Mouse (Mus musculus) neural tube, embryonic 12.5 days (tissue): ENCODE measurements around the gene Plscr1. TPM values are rescaled to one million over a fixed set of nuclear protein-coding genes. Genes with fewer than 3 reads are reported as not detected.

Source experiments
- ATAC-seq: fragments of 200-750 bp; cut with Nextera tagmentation; 2 replicates; pipeline ENCODE4 v1.8.0; 2017; ENCODE audit warnings: low read depth, mild to moderate bottlenecking, moderate TSS enrichment, moderate library complexity; ENCODE audit not compliant: low FRiP score
- H3K27ac ChIP-seq: fragments of 300-500 bp; sonication (generic); 2 replicates; pipeline ENCODE4 v1.5.1; 2016
- H3K27me3 ChIP-seq: fragments of 300-500 bp; sonication (generic); replicated peaks from 2 replicates; pipeline ENCODE4 v1.6.1; 2016; ENCODE audit warnings: mild to moderate bottlenecking
- H3K36me3 ChIP-seq: fragments of 300-500 bp; sonication (generic); 2 replicates; pipeline ENCODE4 v1.6.1; 2016; ENCODE audit warnings: mild to moderate bottlenecking
- H3K4me1 ChIP-seq: fragments of 300-500 bp; sonication (generic); 2 replicates; pipeline ENCODE4 v1.6.1; 2016
- H3K4me2 ChIP-seq: fragments of 300-500 bp; sonication (generic); replicated peaks from 2 replicates; pipeline ENCODE4 v1.6.1; 2016; ENCODE audit warnings: mild to moderate bottlenecking
- H3K4me3 ChIP-seq: fragments of 300-500 bp; sonication (generic); 2 replicates; pipeline ENCODE4 v1.5.1; 2016
- H3K9ac ChIP-seq: fragments of 300-500 bp; sonication (generic); 2 replicates; pipeline ENCODE4 v1.6.1; 2016; ENCODE audit warnings: mild to moderate bottlenecking
- H3K9me3 ChIP-seq: fragments of 300-500 bp; sonication (generic); 2 replicates; pipeline ENCODE4 v1.6.1; 2016; ENCODE audit warnings: mild to moderate bottlenecking
- WGBS: fragments of 180-500 bp; shearing (Covaris S2); methylation state at CpG from one replicate; pipeline ENCODE4 v1.1.7; 2016; 5-methylcytosine and 5-hydroxymethylcytosine counted together
- polyA plus RNA-seq: library from polyadenylated mRNA; unstranded; fragments of >200 nt; fragmentation: Nextera tagmentation; extraction: Ambion mirVana; gene quantifications from 2 replicates; pipeline ENCODE4 v1.2.1, GENCODE M21; 2016

The Plscr1 gene
- 18.2 and 20.8 TPM in 2 replicates for polyA plus RNA-seq

DNA sequence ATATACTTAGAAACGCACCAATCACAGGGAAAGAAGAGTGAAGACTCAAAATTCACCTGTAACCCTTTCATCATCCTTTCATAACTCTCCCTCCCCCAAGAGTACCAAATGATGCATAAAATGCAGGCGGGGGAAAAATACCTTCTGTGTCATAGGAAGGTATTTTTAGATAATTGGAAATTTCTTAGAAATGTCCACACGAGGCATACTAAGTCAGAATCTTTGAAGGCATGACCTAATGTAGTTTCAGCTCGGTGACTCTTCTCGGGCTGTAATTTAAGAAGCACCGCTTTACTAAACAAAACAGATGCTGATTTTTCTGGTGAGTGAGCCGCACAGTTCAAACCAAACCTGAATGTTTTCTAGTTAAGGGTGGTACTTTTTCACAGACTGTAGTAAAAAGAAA is at the start of gene Plscr1:
TSS of gene Plscr1 (plus strand) at position 304 of the 406 bp plus-strand sequence.
- WGBS = 38% methylated on average over 7 of the region's 7 CpGs
- Histone ChIP-seq H3K4me1 (no peaks in the 10 kb centered on the region), H3K36me3 (no peaks in the 10 kb centered on the region), H3K27ac (no peak within 1 kb of the TSS), H3K9ac (peak within 1 kb of the TSS; percentile 66), H3K27me3 (no peaks in the 10 kb centered on the region), H3K4me3 (peak within 1 kb of the TSS; percentile 61), H3K4me2 (peak within 1 kb of the TSS; percentile 67), H3K9me3 (no peaks in the 10 kb centered on the region)
- no peak for ATAC-seq

DNA sequence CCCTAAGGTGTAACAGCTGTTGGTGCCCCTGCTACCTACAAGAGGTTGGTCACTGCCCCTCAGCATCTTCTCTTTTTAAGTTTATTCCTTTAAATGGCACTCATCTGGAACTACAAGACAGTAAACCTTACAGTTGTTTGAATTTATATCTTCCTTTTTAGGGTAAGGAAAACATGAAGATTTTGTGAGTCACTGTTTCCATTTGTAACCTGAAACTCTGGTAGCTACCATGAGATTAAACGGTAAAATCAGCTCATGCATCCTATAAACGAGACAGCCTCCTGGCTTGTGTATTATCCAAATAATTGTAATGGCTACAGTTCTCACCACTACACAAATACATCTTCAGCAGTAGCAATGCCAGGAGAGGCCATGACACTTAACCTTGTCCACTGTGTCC is 45.2 kb upstream of the Plscr1 start:
- Histone ChIP-seq H3K4me3 (no peak overlapping the region), H3K9ac (no peak overlapping the region), H3K9me3 (no peaks in the 10 kb centered on the region), H3K4me1 (no peaks in the 10 kb centered on the region), H3K4me2 (no peak overlapping the region), H3K27me3 (no peaks in the 10 kb centered on the region), H3K27ac (no peak overlapping the region), H3K36me3 (no peaks in the 10 kb centered on the region)
- ATAC-seq = no peak
- WGBS = 80% methylated on average over 2 of the region's 2 CpGs

DNA sequence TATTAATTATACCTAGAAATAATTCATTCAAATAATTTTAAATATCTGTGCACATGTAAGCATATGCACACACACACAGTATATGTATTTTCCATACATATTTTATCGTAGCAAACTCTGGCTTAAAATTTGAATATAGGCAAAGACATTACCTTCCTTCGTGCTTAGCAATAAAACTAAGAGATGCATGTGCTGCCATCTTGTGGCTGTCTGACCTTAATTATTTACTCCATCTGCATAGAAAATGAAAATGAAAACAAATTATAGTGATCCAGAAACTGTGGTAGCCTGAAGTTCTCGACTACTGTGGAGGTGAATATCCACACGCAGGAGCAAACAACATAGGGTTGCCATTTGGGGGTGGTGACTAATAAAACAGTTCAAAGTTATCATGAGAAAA is 42.2 kb upstream of the Plscr1 start:
- Histone ChIP-seq H3K9me3 (no peaks in the 10 kb centered on the region), H3K4me3 (no peak overlapping the region), H3K27me3 (no peaks in the 10 kb centered on the region), H3K27ac (no peak overlapping the region), H3K4me2 (no peak overlapping the region), H3K36me3 (no peaks in the 10 kb centered on the region), H3K4me1 (no peaks in the 10 kb centered on the region), H3K9ac (no peak overlapping the region)
- 51% methylated on average over 4 of the region's 4 CpGs for WGBS
- no peak for ATAC-seq

DNA sequence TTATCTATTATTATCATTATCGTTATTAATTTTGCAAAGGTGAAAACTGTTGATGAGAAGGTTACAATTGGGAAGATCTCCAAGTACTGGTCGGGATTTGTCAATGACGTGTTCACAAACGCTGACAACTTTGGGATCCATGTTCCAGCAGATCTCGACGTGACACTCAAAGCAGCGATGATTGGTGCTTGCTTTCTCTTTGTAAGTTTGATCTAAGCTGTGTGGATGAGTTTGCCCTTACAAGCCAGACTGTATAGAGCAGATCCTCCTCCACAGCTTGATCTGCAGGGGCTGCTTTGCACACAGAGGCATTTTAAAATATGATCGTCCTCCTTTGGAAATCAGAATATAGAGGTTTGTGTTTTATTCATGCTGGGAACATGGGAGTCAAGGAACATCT is 41.8 kb upstream of the Plscr1 start:
- 82% methylated on average over 8 of the region's 8 CpGs for WGBS
- no peak for ATAC-seq

DNA sequence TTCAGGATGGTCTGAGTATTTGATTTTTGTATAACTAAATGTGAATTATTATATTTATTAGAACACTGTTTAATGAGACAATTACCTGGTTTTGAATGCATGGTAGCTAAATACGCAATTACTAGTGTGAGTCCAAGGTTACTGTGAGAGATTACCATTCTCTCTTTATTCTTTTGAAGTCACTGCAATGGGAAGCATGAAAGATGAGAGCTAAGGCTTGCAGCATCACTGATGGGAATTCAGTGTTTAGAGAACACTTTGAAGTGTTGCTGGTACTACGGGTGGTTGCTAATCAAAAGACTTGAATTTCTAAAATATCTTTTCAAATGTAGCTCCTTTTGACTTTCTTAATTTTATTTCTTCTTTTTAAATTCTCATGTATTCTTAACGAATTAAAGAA is 39.7 kb upstream of the Plscr1 start:
- 80% methylated on average over 3 of the region's 3 CpGs for WGBS
- no peaks in the 10 kb centered on the region for H3K9me3 ChIP-seq
- H3K27ac ChIP-seq = no peak overlapping the region
- H3K36me3 ChIP-seq = no peaks in the 10 kb centered on the region
- no peak overlapping the region for H3K9ac ChIP-seq
- no peaks in the 10 kb centered on the region for H3K27me3 ChIP-seq
- H3K4me3 ChIP-seq = no peak overlapping the region
- no peak overlapping the region for H3K4me2 ChIP-seq
- H3K4me1 ChIP-seq = no peaks in the 10 kb centered on the region
- no peak for ATAC-seq

More for the DNA sequence above, 41.8 kb upstream of the Plscr1 start:
- H3K36me3 ChIP-seq = no peaks in the 10 kb centered on the region
- H3K27me3 ChIP-seq = no peaks in the 10 kb centered on the region
- no peak overlapping the region for H3K9ac ChIP-seq
- no peak overlapping the region for H3K27ac ChIP-seq
- no peaks in the 10 kb centered on the region for H3K9me3 ChIP-seq
- no peaks in the 10 kb centered on the region for H3K4me1 ChIP-seq
- no peak overlapping the region for H3K4me3 ChIP-seq
- no peak overlapping the region for H3K4me2 ChIP-seq

DNA sequence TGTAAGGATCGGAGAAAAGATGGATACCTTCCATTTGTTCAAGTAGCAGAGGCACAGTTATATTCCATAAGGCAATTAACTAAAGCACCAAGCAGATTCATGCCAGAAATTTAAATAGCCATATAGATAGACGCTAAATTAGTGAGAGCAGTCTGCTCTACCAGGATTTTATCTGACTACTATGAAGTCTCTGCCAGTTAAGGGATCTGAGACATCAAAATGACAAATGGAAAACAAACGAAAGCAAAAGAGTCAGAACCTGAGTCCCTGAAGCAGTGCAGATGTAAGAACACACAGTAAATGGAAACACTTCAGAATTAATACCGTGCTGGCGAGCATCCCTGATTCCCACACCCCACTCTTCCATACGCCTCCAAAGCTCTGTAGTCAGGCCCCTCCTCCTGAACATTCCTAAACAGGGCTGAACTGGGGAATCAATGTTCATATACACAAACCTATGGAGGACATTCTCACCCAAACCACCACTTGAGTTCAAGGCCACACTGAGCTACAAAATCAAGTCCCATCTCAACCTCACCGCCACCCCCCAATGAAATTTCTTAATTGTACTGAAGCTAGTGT is 39.1 kb upstream of the Plscr1 start:
- no peaks in the 10 kb centered on the region for H3K36me3 ChIP-seq
- 86% methylated on average over 7 of the region's 7 CpGs for WGBS
- no peaks in the 10 kb centered on the region for H3K27me3 ChIP-seq
- H3K4me3 ChIP-seq = no peak overlapping the region
- no peak overlapping the region for H3K4me2 ChIP-seq
- H3K9me3 ChIP-seq = no peaks in the 10 kb centered on the region
- no peak overlapping the region for H3K27ac ChIP-seq
- ATAC-seq = no peak
- no peaks in the 10 kb centered on the region for H3K4me1 ChIP-seq
- no peak overlapping the region for H3K9ac ChIP-seq

DNA sequence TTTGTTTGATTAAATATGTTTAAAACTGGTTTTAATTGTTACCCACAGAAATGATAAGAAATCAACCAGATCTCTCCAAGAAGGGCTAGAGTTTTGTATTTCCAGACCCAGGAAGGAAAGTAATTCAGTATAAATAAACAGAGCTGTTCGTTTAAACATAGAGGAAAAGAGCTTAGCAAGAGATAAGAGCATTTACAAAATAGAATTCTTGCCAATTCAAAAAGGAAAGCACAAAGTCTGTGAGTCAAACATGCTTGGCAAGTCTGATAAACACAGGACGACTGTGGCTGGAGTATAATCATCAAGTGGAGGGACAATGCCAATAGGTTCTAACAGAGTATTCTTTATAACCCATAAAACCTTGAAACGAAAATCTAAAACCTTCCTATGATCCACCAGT is 38.5 kb upstream of the Plscr1 start:
- H3K27ac ChIP-seq = no peak overlapping the region
- H3K4me1 ChIP-seq = no peaks in the 10 kb centered on the region
- H3K9ac ChIP-seq = no peak overlapping the region
- no peaks in the 10 kb centered on the region for H3K36me3 ChIP-seq
- H3K9me3 ChIP-seq = no peaks in the 10 kb centered on the region
- WGBS = 80% methylated on average over 3 of the region's 3 CpGs
- no peak overlapping the region for H3K4me2 ChIP-seq
- no peaks in the 10 kb centered on the region for H3K27me3 ChIP-seq
- H3K4me3 ChIP-seq = no peak overlapping the region
- ATAC-seq = no peak

DNA sequence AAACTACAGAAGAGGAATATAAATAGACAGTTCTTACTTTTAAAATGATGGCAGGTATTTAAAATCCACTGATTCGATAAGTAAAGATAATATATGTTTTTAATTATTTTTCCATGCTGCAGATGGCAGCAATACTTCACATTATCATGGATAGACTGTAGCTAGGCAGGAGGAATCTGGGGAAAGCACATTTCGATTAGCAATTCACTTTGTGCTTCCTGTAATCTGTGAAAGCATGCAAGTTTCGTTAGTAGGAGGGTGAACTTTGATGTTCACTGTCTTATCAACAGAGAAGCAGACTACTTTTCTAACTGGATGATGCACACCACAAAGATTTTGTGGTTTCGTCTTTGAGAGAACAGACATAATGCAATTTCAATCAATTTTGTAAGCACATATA is 32.1 kb upstream of the Plscr1 start:
- no peak overlapping the region for H3K27ac ChIP-seq
- no peak for ATAC-seq
- 85% methylated on average over 4 of the region's 4 CpGs for WGBS

DNA sequence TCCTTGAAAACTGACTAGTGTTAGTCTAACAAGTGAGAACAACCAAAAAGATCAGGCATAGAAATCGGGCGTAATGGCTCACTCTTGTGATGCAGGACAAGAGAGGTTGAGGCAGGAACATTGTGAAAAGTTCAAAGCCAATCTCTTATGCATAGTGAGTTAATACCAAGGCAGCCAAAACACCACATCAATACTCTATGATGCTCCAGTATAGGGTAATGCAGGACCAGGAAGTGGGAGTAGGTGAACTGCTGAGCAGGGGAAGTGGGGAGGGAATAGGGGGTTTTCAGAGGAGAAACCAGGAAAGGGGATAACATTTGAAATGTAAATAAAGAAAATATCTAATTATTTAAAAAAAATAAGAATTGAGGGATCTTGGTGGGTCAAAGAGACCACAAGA is 31.7 kb upstream of the Plscr1 start:
- no peak overlapping the region for H3K4me3 ChIP-seq
- no peaks in the 10 kb centered on the region for H3K36me3 ChIP-seq
- no peaks in the 10 kb centered on the region for H3K4me1 ChIP-seq
- H3K9me3 ChIP-seq = no peaks in the 10 kb centered on the region
- no peak overlapping the region for H3K4me2 ChIP-seq
- no peak overlapping the region for H3K9ac ChIP-seq
- WGBS = 91% methylated on average over 2 of the region's 2 CpGs
- H3K27ac ChIP-seq = no peak overlapping the region
- no peaks in the 10 kb centered on the region for H3K27me3 ChIP-seq
- no peak for ATAC-seq

More for the DNA sequence above, 32.1 kb upstream of the Plscr1 start:
- Histone ChIP-seq H3K4me1 (no peaks in the 10 kb centered on the region), H3K36me3 (no peaks in the 10 kb centered on the region), H3K4me3 (no peak overlapping the region), H3K4me2 (no peak overlapping the region), H3K9me3 (no peaks in the 10 kb centered on the region), H3K27me3 (no peaks in the 10 kb centered on the region), H3K9ac (no peak overlapping the region)

DNA sequence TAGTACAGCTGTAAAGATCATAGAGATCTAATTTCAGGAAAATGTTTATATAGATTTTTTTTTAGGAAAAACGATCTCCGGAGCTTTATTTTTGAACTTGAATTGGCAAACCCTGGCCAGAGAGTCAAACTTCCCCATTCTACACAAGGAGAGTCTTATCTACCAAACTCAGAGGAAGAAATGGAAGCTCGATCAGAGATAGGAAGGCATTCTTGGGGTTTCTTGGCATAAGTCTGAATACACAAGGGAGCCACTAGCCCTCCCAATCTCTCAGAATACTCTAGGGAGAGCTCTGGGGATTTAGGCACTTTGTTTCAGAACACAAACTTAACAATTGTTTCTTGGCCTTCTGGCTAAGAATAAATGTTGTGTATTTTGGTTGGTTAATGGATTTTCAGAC is 29.4 kb upstream of the Plscr1 start:
- Histone ChIP-seq H3K9me3 (no peaks in the 10 kb centered on the region), H3K4me1 (no peaks in the 10 kb centered on the region), H3K27ac (no peak overlapping the region), H3K9ac (no peak overlapping the region), H3K4me2 (no peak overlapping the region), H3K27me3 (no peaks in the 10 kb centered on the region), H3K36me3 (no peaks in the 10 kb centered on the region), H3K4me3 (no peak overlapping the region)
- ATAC-seq = no peak
- 86% methylated on average over 3 of the region's 3 CpGs for WGBS

DNA sequence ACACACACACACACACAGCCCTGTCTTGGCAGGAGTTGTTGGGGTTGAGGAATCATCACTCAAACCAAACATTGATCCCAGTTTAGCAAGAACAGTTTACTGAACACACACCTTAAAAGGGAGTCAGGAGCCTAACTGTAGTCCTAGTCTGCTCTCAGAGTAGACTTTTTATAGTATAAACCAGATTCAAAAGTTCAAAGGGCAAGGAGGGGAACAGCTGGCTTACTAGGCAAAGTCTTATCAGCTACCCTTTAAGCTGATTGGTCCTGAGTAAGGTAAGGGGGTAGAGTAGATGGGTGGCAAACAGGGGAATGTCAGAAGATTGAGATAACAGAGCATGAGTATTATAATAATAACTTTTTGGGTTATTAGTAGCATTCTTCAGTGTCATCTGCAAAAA is 28.1 kb upstream of the Plscr1 start:
- no peaks in the 10 kb centered on the region for H3K9me3 ChIP-seq
- no peaks in the 10 kb centered on the region for H3K36me3 ChIP-seq
- ATAC-seq = no peak
- no peaks in the 10 kb centered on the region for H3K27me3 ChIP-seq
- no peak overlapping the region for H3K27ac ChIP-seq
- no peak overlapping the region for H3K4me3 ChIP-seq
- H3K4me1 ChIP-seq = no peaks in the 10 kb centered on the region
- H3K4me2 ChIP-seq = no peak overlapping the region
- no peak overlapping the region for H3K9ac ChIP-seq

DNA sequence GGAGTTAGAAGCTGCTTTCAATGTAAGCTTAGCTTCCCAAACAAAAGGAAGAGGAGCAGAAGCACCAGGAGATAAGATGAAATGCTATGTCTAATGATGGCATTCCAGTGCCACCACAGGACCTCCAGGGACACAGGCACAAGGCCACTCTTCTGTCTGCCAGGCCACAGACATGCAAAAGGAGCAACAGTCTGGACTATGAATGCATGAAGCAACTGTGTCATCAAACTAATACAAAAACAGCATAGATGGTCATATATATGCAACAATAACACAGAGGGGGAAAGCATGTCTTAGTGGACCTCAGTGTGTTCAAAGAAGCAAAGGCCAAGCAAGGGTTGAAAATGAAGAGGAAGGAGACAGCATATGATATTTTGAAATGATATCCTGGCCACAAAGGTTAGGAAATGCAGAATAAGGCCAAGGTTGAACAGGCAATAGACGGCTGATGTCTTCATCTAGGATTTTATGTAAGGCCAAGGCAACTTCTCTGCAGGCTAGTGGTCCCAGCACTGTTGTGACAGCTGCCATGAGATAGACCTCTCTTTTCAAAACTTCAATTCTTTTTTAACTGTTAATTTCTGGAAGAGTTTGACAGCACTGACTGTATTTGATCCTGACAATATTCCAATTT is 24.8 kb upstream of the Plscr1 start:
- no peak overlapping the region for H3K27ac ChIP-seq
- H3K4me3 ChIP-seq = no peak overlapping the region
- no peak overlapping the region for H3K4me2 ChIP-seq
- H3K4me1 ChIP-seq = no peaks in the 10 kb centered on the region
- no peaks in the 10 kb centered on the region for H3K36me3 ChIP-seq
- WGBS = 84% methylated on average over 1 of the region's 1 CpGs
- H3K9me3 ChIP-seq = no peaks in the 10 kb centered on the region
- ATAC-seq = no peak
- no peak overlapping the region for H3K9ac ChIP-seq
- no peaks in the 10 kb centered on the region for H3K27me3 ChIP-seq

DNA sequence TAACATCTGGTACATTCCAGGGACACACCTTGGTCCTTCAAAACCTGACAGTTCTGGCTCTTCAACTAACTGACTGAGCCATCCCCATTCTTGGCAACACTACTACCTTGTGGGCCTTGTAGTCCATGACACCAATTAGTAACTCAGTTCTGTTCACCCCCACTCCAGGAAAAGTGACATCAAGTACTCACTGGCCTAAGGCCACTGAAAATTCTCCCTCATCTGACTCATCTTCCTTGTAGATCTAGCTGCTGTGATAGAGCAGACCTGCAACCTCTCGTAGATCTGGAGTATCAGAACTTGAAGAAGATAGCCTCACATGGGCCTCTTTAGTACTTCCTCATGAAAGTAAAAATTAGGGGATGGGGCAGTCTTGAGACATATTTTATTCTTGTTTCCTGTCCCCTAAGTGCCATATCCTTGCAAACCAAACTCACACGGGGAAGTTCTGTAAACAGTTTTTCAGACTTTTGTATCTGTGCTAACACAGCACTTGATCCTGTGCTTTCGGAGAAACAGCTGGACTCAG is 23.4 kb upstream of the Plscr1 start:
- WGBS = 90% methylated on average over 3 of the region's 3 CpGs
- ATAC-seq = no peak

More for the DNA sequence above, 23.4 kb upstream of the Plscr1 start:
- no peak overlapping the region for H3K27ac ChIP-seq
- no peaks in the 10 kb centered on the region for H3K9me3 ChIP-seq
- no peaks in the 10 kb centered on the region for H3K4me1 ChIP-seq
- H3K36me3 ChIP-seq = no peaks in the 10 kb centered on the region
- no peak overlapping the region for H3K4me2 ChIP-seq
- no peaks in the 10 kb centered on the region for H3K27me3 ChIP-seq
- no peak overlapping the region for H3K4me3 ChIP-seq
- no peak overlapping the region for H3K9ac ChIP-seq
